Comparison of ENCODE assay signal across 8 mouse cellular contexts in genomic region chr11:98788550-98789218, GRCm38 (mm10). TPM values are rescaled to one million over a fixed set of nuclear protein-coding genes. Genes with fewer than 3 reads are reported as not detected.
DNase-seq lines count a peak whose midpoint lies in the region; ATAC-seq and TF ChIP-seq lines count a peak whose summit lies in the region.

No protein-coding gene starts in this region.

- peak; percentile 64 for ATAC-seq in heart, embryonic 16.5 days (replicated peaks; ENCODE audit: extremely low read depth, insufficient read depth, low FRiP score)
- peak; percentile 70; the same call in 1 of the 2 replicates for ATAC-seq in neural tube, embryonic 14.5 days (ENCODE audit: low read depth)

- peak overlapping the region; percentile 88 for H3K9ac ChIP-seq in ES-E14 (ENCODE audit: insufficient read depth, low read depth, low read length, poor library complexity, severe bottlenecking)
- peak overlapping the region; percentile 71 for H3K9ac ChIP-seq in heart, embryonic 16.5 days (ENCODE audit: low read length)
- no peak overlapping the region for H3K9ac ChIP-seq in neural tube, embryonic 14.5 days (replicated peaks; ENCODE audit: low read depth, low read length)

- WGBS in forebrain, embryonic 10.5 days = 15% methylated on average over 18 of the region's 18 CpGs
- WGBS in heart, embryonic 16.5 days = 8% methylated on average over 18 of the region's 18 CpGs
- WGBS in lung, adult 2 months = 5% methylated on average over 18 of the region's 18 CpGs
- 13% methylated on average over 18 of the region's 18 CpGs for WGBS in neural tube, embryonic 14.5 days

- peak; percentile 58; the same call in 1 of the 2 replicates for TF ChIP-seq POLR2A in lung, adult 2 months (IDR thresholded peaks at IDR 0.05; ENCODE audit: borderline replicate concordance, extremely low read depth, low read depth, low read length)

- H3K9me3 ChIP-seq in ES-E14 (ENCODE audit: control insufficient read depth, insufficient read depth, low read depth, low read length) = no peaks in the 10 kb centered on the region
- no peaks in the 10 kb centered on the region for H3K9me3 ChIP-seq in forebrain, embryonic 10.5 days
- H3K9me3 ChIP-seq in heart, embryonic 16.5 days (replicated peaks; ENCODE audit: control insufficient read depth, low read length) = no peaks in the 10 kb centered on the region
- no peaks in the 10 kb centered on the region for H3K9me3 ChIP-seq in neural tube, embryonic 14.5 days (ENCODE audit: control insufficient read depth, low read length)

- peaks cover 7 to 16% of the 10 kb centered on the region in 2 experiments; a peak in 3 of 4 replicates for H3K4me1 ChIP-seq in ES-E14 (ENCODE audit: control insufficient read depth in 2 of 2, insufficient read depth in 2 of 2, low read length in 2 of 2, poor library complexity in 1 of 2)
- H3K4me1 ChIP-seq in forebrain, embryonic 10.5 days = peaks cover 74% of the 10 kb centered on the region
- peaks cover 53% of the 10 kb centered on the region for H3K4me1 ChIP-seq in heart, embryonic 16.5 days (ENCODE audit: control insufficient read depth, insufficient read depth, low read length)
- H3K4me1 ChIP-seq in lung, adult 2 months (ENCODE audit: control insufficient read depth, insufficient read depth, low read length) = peaks cover 16% of the 10 kb centered on the region
- H3K4me1 ChIP-seq in neural tube, embryonic 14.5 days (ENCODE audit: control insufficient read depth, insufficient read depth, low read length) = peaks cover 13% of the 10 kb centered on the region

- H3K27me3 ChIP-seq in forebrain, embryonic 10.5 days (ENCODE audit: poor library complexity, severe bottlenecking) = peaks cover 19% of the 10 kb centered on the region
- no peaks in the 10 kb centered on the region for H3K27me3 ChIP-seq in heart, embryonic 16.5 days (ENCODE audit: control insufficient read depth, insufficient read depth, low read length)
- H3K27me3 ChIP-seq in neural tube, embryonic 14.5 days (ENCODE audit: control insufficient read depth, insufficient read depth, low read length) = no peaks in the 10 kb centered on the region

- H3K4me3 ChIP-seq in ES-E14 (ENCODE audit: insufficient read depth in 1 of 2, low read depth in 1 of 2, low read length in 2 of 2, poor library complexity in 1 of 2, severe bottlenecking in 1 of 2) = peak overlapping the region; percentile 62 to 75
- H3K4me3 ChIP-seq in forebrain, embryonic 10.5 days = peak overlapping the region; percentile 61
- H3K4me3 ChIP-seq in heart, embryonic 16.5 days (ENCODE audit: low read length) = peak overlapping the region; percentile 67
- H3K4me3 ChIP-seq in lung, adult 2 months (replicated peaks; ENCODE audit: extremely low read depth, low read depth, low read length) = peak overlapping the region; percentile 12
- peak overlapping the region; percentile 29; the same call in 1 of the 2 replicates for H3K4me3 ChIP-seq in neural tube, embryonic 14.5 days (ENCODE audit: low read depth, low read length)

- in situ Hi-C loops in ES-E14 (cut with MboI; ENCODE audit: low sequenced_read_pairs in 2 of 2, unreplicated experiment in 2 of 2) = loop anchor here in 1 of 2 experiments (10.0 kb wide), 1 partner anchor 54 kb away; no protein-coding TSS in a partner anchor

- H3K36me3 ChIP-seq in ES-E14 (ENCODE audit: control insufficient read depth, insufficient read depth, low read length, poor library complexity, severe bottlenecking) = no peaks in the 10 kb centered on the region
- H3K36me3 ChIP-seq in forebrain, embryonic 10.5 days (replicated peaks) = no peaks in the 10 kb centered on the region
- no peaks in the 10 kb centered on the region for H3K36me3 ChIP-seq in heart, embryonic 16.5 days (ENCODE audit: control insufficient read depth, insufficient read depth)
- H3K36me3 ChIP-seq in neural tube, embryonic 14.5 days (ENCODE audit: control insufficient read depth, insufficient read depth, low read length) = no peaks in the 10 kb centered on the region

- peak; percentile 82 for TF ChIP-seq CTCF in lung, adult 2 months (IDR thresholded peaks at IDR 0.05; ENCODE audit: insufficient read depth, low read length)

- no peak overlapping the region; the same call in 1 of the 2 replicates for H3K27ac ChIP-seq in ES-E14 (ENCODE audit: insufficient read depth, low read depth, low read length, poor library complexity, severe bottlenecking)
- peak overlapping the region; percentile 86 for H3K27ac ChIP-seq in forebrain, embryonic 10.5 days
- peak overlapping the region; percentile 87 for H3K27ac ChIP-seq in heart, embryonic 16.5 days (ENCODE audit: low read length)
- H3K27ac ChIP-seq in neural tube, embryonic 14.5 days (ENCODE audit: low read depth, low read length) = peak overlapping the region; percentile 12; the same call in 1 of the 2 replicates

- no peak for DNase-seq in ES-E14 (ENCODE audit: low read depth, low spot score)
- peak; percentile 91 for DNase-seq in c-Kit-positive CD71-positive TER-119-negative erythroid progenitor cells, embryonic 14.5 days (ENCODE audit: low read depth)
- peak; percentile 90 for DNase-seq in forebrain, embryonic 10.5 days (ENCODE audit: extremely low spot score, low spot score)
- DNase-seq in kidney, postnatal 25 days = peak; percentile 91 to 96
- DNase-seq in lung, adult 2 months = peak; percentile 80
- DNase-seq in testis, postnatal 14 days (ENCODE audit: low spot score) = peak; percentile 90

- peak overlapping the region; percentile 97 for H3K4me2 ChIP-seq in heart, embryonic 16.5 days (ENCODE audit: low read depth, low read length)
- H3K4me2 ChIP-seq in neural tube, embryonic 14.5 days (ENCODE audit: low read depth, low read length) = peak overlapping the region; percentile 78

TF ChIP-seq in ES-E14, 5 proteins besides CTCF, POLR2A, EP300 and RAD21:
- TF ChIP-seq CHD2 (IDR thresholded peaks at IDR 0.05; ENCODE audit: low read depth, low read length) (no peak), ZNF384 (IDR thresholded peaks at IDR 0.05; ENCODE audit: low read depth, low read length) (no peak), HCFC1 (IDR thresholded peaks at IDR 0.05; ENCODE audit: borderline replicate concordance, insufficient read depth, low read length) (peak; percentile 72; the same call in 1 of the 2 replicates), MAFK (IDR thresholded peaks at IDR 0.05; ENCODE audit: insufficient read depth, low read depth, low read length) (no peak), ZC3H11A (IDR thresholded peaks at IDR 0.05; ENCODE audit: borderline replicate concordance, low read depth, low read length) (0 out of 2 replicates have a peak, but pooled peaks have one; percentile 4)

RNA-seq across cellular contexts. Expression of gene Msl1, which starts 6.6 kb away (rescaled TPM):
- total RNA-seq in ES-E14 (2012; rRNA removed) = 18.3 and 27.1 TPM in 2 replicates
- 22.9 and 24.1 TPM in 2 replicates for polyA plus RNA-seq in forebrain, embryonic 10.5 days (2016; fragmentation: Nextera tagmentation; extraction: Ambion mirVana)
- 15.2 and 15.5 TPM in 2 replicates for polyA plus RNA-seq in heart, embryonic 16.5 days (2015; fragmentation: Nextera tagmentation; extraction: Ambion mirVana)
- 39.0 and 54.3 TPM in 2 replicates for polyA plus RNA-seq in lung, adult 2 months (2012; rRNA removed)
- 24.2 and 26.9 TPM in 2 replicates for polyA plus RNA-seq in neural tube, embryonic 14.5 days (2014; fragmentation: Nextera tagmentation; extraction: Ambion mirVana)

RNA-seq across cellular contexts. Expression of gene Nr1d1, which starts 13.6 kb away (rescaled TPM):
- total RNA-seq in ES-E14 (2012; rRNA removed) = 2.9 and 3.3 TPM in 2 replicates
- polyA plus RNA-seq in forebrain, embryonic 10.5 days (2016; fragmentation: Nextera tagmentation; extraction: Ambion mirVana) = 1.5 TPM in 2 replicates
- 7.0 and 8.2 TPM in 2 replicates for polyA plus RNA-seq in heart, embryonic 16.5 days (2015; fragmentation: Nextera tagmentation; extraction: Ambion mirVana)
- polyA plus RNA-seq in lung, adult 2 months (2012; rRNA removed) = 213 and 329 TPM in 2 replicates
- polyA plus RNA-seq in neural tube, embryonic 14.5 days (2014; fragmentation: Nextera tagmentation; extraction: Ambion mirVana) = 3.8 and 3.9 TPM in 2 replicates

RNA-seq across cellular contexts. Expression of gene Casc3, which starts 16.0 kb away (rescaled TPM):
- total RNA-seq in ES-E14 (2012; rRNA removed) = 11.7 and 14.6 TPM in 2 replicates
- polyA plus RNA-seq in forebrain, embryonic 10.5 days (2016; fragmentation: Nextera tagmentation; extraction: Ambion mirVana) = 45.7 and 49.7 TPM in 2 replicates
- 23.4 and 24.0 TPM in 2 replicates for polyA plus RNA-seq in heart, embryonic 16.5 days (2015; fragmentation: Nextera tagmentation; extraction: Ambion mirVana)
- 33.6 and 37.9 TPM in 2 replicates for polyA plus RNA-seq in lung, adult 2 months (2012; rRNA removed)
- 47.9 and 54.1 TPM in 2 replicates for polyA plus RNA-seq in neural tube, embryonic 14.5 days (2014; fragmentation: Nextera tagmentation; extraction: Ambion mirVana)

RNA-seq across cellular contexts. Expression of gene Rapgefl1, which starts 47.9 kb away (rescaled TPM):
- total RNA-seq in ES-E14 (2012; rRNA removed) = 0.98 and 1.4 TPM in 2 replicates
- polyA plus RNA-seq in forebrain, embryonic 10.5 days (2016; fragmentation: Nextera tagmentation; extraction: Ambion mirVana) = 1.00 and 1.2 TPM in 2 replicates
- polyA plus RNA-seq in heart, embryonic 16.5 days (2015; fragmentation: Nextera tagmentation; extraction: Ambion mirVana) = 1.0 and 1.1 TPM in 2 replicates
- 3.4 and 18.4 TPM in 2 replicates for polyA plus RNA-seq in lung, adult 2 months (2012; rRNA removed)
- polyA plus RNA-seq in neural tube, embryonic 14.5 days (2014; fragmentation: Nextera tagmentation; extraction: Ambion mirVana) = 13.9 and 18.6 TPM in 2 replicates

RNA-seq across cellular contexts. Expression of gene Thra, which starts 48.2 kb away (rescaled TPM):
- 7.7 and 9.0 TPM in 2 replicates for total RNA-seq in ES-E14 (2012; rRNA removed)
- polyA plus RNA-seq in forebrain, embryonic 10.5 days (2016; fragmentation: Nextera tagmentation; extraction: Ambion mirVana) = 9.5 and 10.9 TPM in 2 replicates
- polyA plus RNA-seq in heart, embryonic 16.5 days (2015; fragmentation: Nextera tagmentation; extraction: Ambion mirVana) = 37.5 and 40.2 TPM in 2 replicates
- polyA plus RNA-seq in lung, adult 2 months (2012; rRNA removed) = 142 and 159 TPM in 2 replicates
- polyA plus RNA-seq in neural tube, embryonic 14.5 days (2014; fragmentation: Nextera tagmentation; extraction: Ambion mirVana) = 148 and 186 TPM in 2 replicates

Comparison
In these comparisons a context has a peak if more than half of its experiments do, and no peak if none do; other contexts are left out.
1. H3K4me3 ChIP-seq: peak in every context shown above with its lines; median percentile 68 in ES-E14; 67 in heart, embryonic 16.5 days; 61 in forebrain, embryonic 10.5 days; 29 in neural tube, embryonic 14.5 days; 12 in lung, adult 2 months.
2. RNA of gene Nr1d1, which starts 13.6 kb away (polyA plus RNA-seq): 213 to 329 TPM in lung, adult 2 months; 7.0 to 8.2 TPM in heart, embryonic 16.5 days, 3.8 to 3.9 TPM in neural tube, embryonic 14.5 days and 1.5 TPM in forebrain, embryonic 10.5 days; every median in the first group is over 10 times any median in the second.